Mouse (Mus musculus) midbrain, postnatal 0 days (tissue): ENCODE data around the gene Rasal2. TPM values are rescaled to one million over a fixed set of nuclear protein-coding genes. Genes with fewer than 3 reads are reported as not detected.

ENCODE experiments used
- ATAC-seq: fragments of 200-750 bp; cut with Nextera tagmentation; 2 replicates; pipeline ENCODE4 v1.8.0; 2017; ENCODE audit warnings: moderate number of reproducible peaks, mild to moderate bottlenecking, moderate TSS enrichment, moderate library complexity; ENCODE audit not compliant: low FRiP score
- DNase-seq: peaks from one replicate; pipeline ENCODE4 v3.0.0-alpha.2; 2015; ENCODE audit warnings: low spot score
- H3K27ac ChIP-seq: fragments of 300-500 bp; sonication (generic); 2 replicates; pipeline ENCODE4 v1.5.1; 2014; ENCODE audit warnings: low read depth, mild to moderate bottlenecking, low read length, mixed read lengths
- H3K27me3 ChIP-seq: fragments of 300-500 bp; sonication (generic); 2 replicates; pipeline ENCODE4 v1.6.1; 2014; ENCODE audit warnings: low read length, control low read depth, mixed read lengths; ENCODE audit not compliant: insufficient read depth
- H3K36me3 ChIP-seq: fragments of 300-500 bp; sonication (generic); 2 replicates; pipeline ENCODE4 v1.6.1; 2014; ENCODE audit warnings: low read length, control low read depth, mixed read lengths; ENCODE audit not compliant: insufficient read depth
- H3K4me1 ChIP-seq: fragments of 300-500 bp; sonication (generic); 2 replicates; pipeline ENCODE4 v1.6.1; 2014; ENCODE audit warnings: mild to moderate bottlenecking, control low read depth, antibody characterized with exemption, low read length, mixed read lengths; ENCODE audit not compliant: insufficient read depth
- H3K4me2 ChIP-seq: fragments of 300-500 bp; sonication (generic); 2 replicates; pipeline ENCODE4 v1.6.1; 2014; ENCODE audit warnings: low read depth, mild to moderate bottlenecking, low read length, mixed read lengths; ENCODE audit not compliant: poor library complexity, severe bottlenecking
- H3K4me3 ChIP-seq: fragments of 300-500 bp; sonication (generic); 2 replicates; pipeline ENCODE4 v1.5.1; 2014; ENCODE audit warnings: low read depth, mild to moderate bottlenecking, low read length, moderate library complexity
- H3K9ac ChIP-seq: fragments of 300-500 bp; sonication (generic); replicated peaks from 2 replicates; pipeline ENCODE4 v1.6.1; 2014; ENCODE audit warnings: mild to moderate bottlenecking, low read length, moderate library complexity, mixed read lengths; ENCODE audit not compliant: poor library complexity, severe bottlenecking
- H3K9me3 ChIP-seq: fragments of 300-500 bp; sonication (generic); 2 replicates; pipeline ENCODE4 v1.6.1; 2016; ENCODE audit warnings: low read length, control low read depth
- CTCF ChIP-seq: IDR thresholded peaks from 2 replicates; pipeline ENCODE4 v1.5.1; 2016; ENCODE audit warnings: antibody characterized with exemption, mild to moderate bottlenecking
- WGBS: fragments of 180-500 bp; shearing (Covaris S2); extraction: QIAGEN DNeasy Blood & Tissue Kit; methylation state at CpG from one replicate; pipeline ENCODE4 v1.1.7; 2014; 5-methylcytosine and 5-hydroxymethylcytosine counted together
- polyA plus RNA-seq: library from polyadenylated mRNA; unstranded; fragments of >200 nt; fragmentation: Nextera tagmentation; extraction: Ambion mirVana; gene quantifications from 2 replicates; pipeline ENCODE4 v1.2.1, GENCODE M21; 2015
- total RNA-seq: library from RNA; depleted of rRNA; stranded (reverse); fragments of >200 nt; gene quantifications from 2 replicates; pipeline ENCODE4 v1.2.3, GENCODE M21; 2014

Rasal2 gene
- total and polyA plus RNA-seq, 2 experiments from 2014 or later: 36.3 to 41.2 TPM

- Histone ChIP-seq H3K4me1 (peaks cover 10% of the 10 kb centered on the region; the same call in 1 of the 2 replicates), H3K9ac (no peak overlapping the region), H3K27me3 (no peaks in the 10 kb centered on the region), H3K36me3 (no peaks in the 10 kb centered on the region), H3K4me2 (no peak overlapping the region), H3K9me3 (no peaks in the 10 kb centered on the region), H3K27ac (no peak overlapping the region), H3K4me3 (no peak overlapping the region)
- 28% methylated on average over 7 of the region's 7 CpGs for WGBS
- ATAC-seq: no peak
- DNase-seq: no peak
- no peak for TF ChIP-seq CTCF
Measured at GRCm38 (mm10) chr1:157448164-157448804, 35.9 kb upstream of the Rasal2 start.

GRCm38 (mm10) chr1:157447142-157447541 is 34.7 kb upstream of the Rasal2 start:
- WGBS: 52% methylated on average over 4 of the region's 4 CpGs
- ATAC-seq: no peak

DNA sequence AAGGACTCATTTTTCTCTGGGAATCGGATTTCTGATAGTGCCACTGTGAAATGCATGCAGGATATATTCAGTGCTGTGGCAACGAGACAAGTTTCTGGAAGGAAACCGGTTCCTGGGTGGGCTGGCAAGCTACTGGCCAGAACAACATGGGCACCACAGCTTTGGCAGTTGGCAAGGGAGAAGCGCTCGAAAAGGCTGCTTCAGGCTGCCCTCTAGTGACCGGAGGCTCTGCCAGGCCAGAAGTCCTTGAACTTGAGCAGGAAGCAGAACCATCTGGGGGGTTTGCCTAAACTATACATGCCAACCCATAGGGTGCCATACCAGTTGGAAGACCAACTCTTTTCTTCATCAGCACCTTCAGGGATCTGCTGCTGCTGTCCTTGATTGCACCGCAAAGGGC is 33.9 kb upstream of the Rasal2 start:
- TF ChIP-seq CTCF: peak; percentile 72
- DNase-seq: peak; percentile 90
- 57% methylated on average over 7 of the region's 7 CpGs for WGBS

More at GRCm38 (mm10) chr1:157447142-157447541, 34.7 kb upstream of the Rasal2 start:
- Histone ChIP-seq H3K9me3 (no peaks in the 10 kb centered on the region), H3K27me3 (no peaks in the 10 kb centered on the region), H3K4me3 (no peak overlapping the region), H3K27ac (no peak overlapping the region), H3K4me1 (peaks cover 13% of the 10 kb centered on the region; the same call in 1 of the 2 replicates), H3K36me3 (no peaks in the 10 kb centered on the region), H3K9ac (no peak overlapping the region), H3K4me2 (no peak overlapping the region)
- no peak for DNase-seq
- TF ChIP-seq CTCF: no peak

GRCm38 (mm10) chr1:157445398-157445910 is 33.1 kb upstream of the Rasal2 start:
- ATAC-seq (no peak), DNase-seq (no peak)
- no peaks in the 10 kb centered on the region for H3K27me3 ChIP-seq
- no peak overlapping the region for H3K4me3 ChIP-seq
- peaks cover 15% of the 10 kb centered on the region; the same call in 1 of the 2 replicates for H3K4me1 ChIP-seq
- H3K27ac ChIP-seq: no peak overlapping the region
- TF ChIP-seq CTCF: no peak
- no peak overlapping the region for H3K9ac ChIP-seq
- no peak overlapping the region for H3K4me2 ChIP-seq
- H3K9me3 ChIP-seq: no peaks in the 10 kb centered on the region
- WGBS: 92% methylated on average over 6 of the region's 6 CpGs
- H3K36me3 ChIP-seq: no peaks in the 10 kb centered on the region

More for the DNA sequence above, 33.9 kb upstream of the Rasal2 start:
- peak; percentile 59; the same call in 1 of the 2 replicates for ATAC-seq
- no peaks in the 10 kb centered on the region for H3K27me3 ChIP-seq
- H3K36me3 ChIP-seq: no peaks in the 10 kb centered on the region
- H3K4me3 ChIP-seq: no peak overlapping the region
- H3K4me1 ChIP-seq: peaks cover 13% of the 10 kb centered on the region; the same call in 1 of the 2 replicates
- H3K27ac ChIP-seq: no peak overlapping the region
- H3K9me3 ChIP-seq: no peaks in the 10 kb centered on the region
- no peak overlapping the region for H3K9ac ChIP-seq
- no peak overlapping the region for H3K4me2 ChIP-seq

- no peaks in the 10 kb centered on the region for H3K9me3 ChIP-seq
- H3K27ac ChIP-seq: no peak overlapping the region
- no peak overlapping the region for H3K4me2 ChIP-seq
- no peak overlapping the region for H3K4me3 ChIP-seq
- H3K4me1 ChIP-seq: peaks cover 10% of the 10 kb centered on the region; the same call in 1 of the 2 replicates
- DNase-seq (no peak), ATAC-seq (no peak)
- H3K36me3 ChIP-seq: no peaks in the 10 kb centered on the region
- H3K9ac ChIP-seq: no peak overlapping the region
- whole genome bisulfite sequencing: 71% methylated on average over 13 of the region's 13 CpGs
- TF ChIP-seq CTCF: no peak
- H3K27me3 ChIP-seq: no peaks in the 10 kb centered on the region
Measured at GRCm38 (mm10) chr1:157444632-157445300, 32.4 kb upstream of the Rasal2 start.
